Mouse (Mus musculus) olfactory bulb, adult 2 months (tissue): ENCODE measurements at regions not wholly inside any gene's neighbourhood (a gene's known extent, or its start where the extent isn't known, plus 50 kb on each side); places are given as distances from the start of the nearest gene placed in this dataset.
"Not testable (repeated sequence)": the region's sequence is repeated elsewhere in the genome, so short reads cannot be mapped to it uniquely, and the experiment has no call there.

Experiments used
- CTCF ChIP-seq: fragments of 200-500 bp; IDR thresholded peaks from 2 replicates; pipeline ENCODE4 v1.5.1; 2012; ENCODE audit warnings: low read depth, mild to moderate bottlenecking, low read length, moderate library complexity; ENCODE audit not compliant: insufficient read depth
- POLR2A ChIP-seq: fragments of 200-500 bp; IDR thresholded peaks from 2 replicates; pipeline ENCODE4 v1.6.1; 2012; ENCODE audit warnings: mild to moderate bottlenecking, low read depth, low read length, moderate library complexity; ENCODE audit not compliant: insufficient read depth

DNA sequence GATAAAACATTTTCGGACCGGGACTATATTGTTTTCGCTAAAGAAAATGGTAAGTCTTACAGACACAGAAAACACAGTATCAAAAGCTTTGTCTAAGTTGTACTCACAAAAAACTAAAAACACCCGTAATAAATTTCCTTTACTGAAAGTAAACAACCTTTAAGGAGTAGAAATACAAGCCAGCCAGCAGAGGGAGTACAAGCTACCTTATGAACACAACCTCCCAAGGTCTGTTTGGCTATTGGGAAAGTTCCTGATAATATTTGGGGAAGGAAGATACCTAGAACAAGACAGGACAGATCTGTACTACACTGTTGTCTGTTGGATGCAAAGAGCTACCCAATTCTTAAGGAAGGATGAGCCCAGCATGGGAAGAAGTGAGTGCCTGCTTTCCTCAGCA lies 117.5 kb upstream of the Cdk6 start:
- not testable (repeated sequence) for TF ChIP-seq POLR2A, CTCF
